8 mouse cellular contexts compared by ENCODE assay signal in the genomic region with DNA sequence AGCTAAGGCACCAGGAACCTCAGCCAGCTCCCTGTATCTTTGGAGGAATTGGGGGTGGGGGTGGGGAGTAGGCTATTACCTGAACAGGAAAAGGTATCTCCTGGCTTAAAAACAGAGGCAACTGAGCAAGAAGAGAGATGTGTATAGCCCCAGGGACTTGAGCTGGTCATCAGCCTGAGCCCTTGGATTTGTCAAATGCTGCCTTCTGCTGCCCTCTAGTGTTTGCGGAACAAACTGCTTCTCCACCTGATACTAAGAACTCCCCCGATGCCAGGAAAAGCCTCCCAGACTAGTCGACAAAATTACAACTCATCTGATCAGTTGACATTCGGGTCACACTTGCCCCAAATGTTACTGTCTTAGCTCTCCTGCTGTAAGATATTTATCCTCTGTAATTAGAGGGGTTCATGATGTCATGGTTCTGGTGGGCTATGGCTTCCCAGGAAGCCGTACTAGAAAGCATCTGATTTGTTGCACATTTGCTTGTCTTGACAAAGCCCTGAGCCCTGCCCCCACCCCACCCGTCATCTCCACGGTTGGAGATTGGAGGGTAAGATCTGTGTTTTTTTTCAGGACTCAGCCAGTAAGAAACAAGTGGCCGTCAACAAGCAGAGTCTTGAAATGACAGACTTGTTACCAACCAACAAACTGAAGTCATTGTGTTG. TPM values are rescaled to one million over a fixed set of nuclear protein-coding genes. Genes with fewer than 3 reads are reported as not detected.
DNase-seq lines count a peak whose midpoint lies in the region; ATAC-seq and TF ChIP-seq lines count a peak whose summit lies in the region.

No protein-coding gene starts in this region.

- no peaks in the 10 kb centered on the region for H3K9me3 ChIP-seq in hindbrain, postnatal 0 days (ENCODE audit: low read length)

- H3K4me3 ChIP-seq in gastrocnemius, adult 2 months, result no peak overlapping the region
- H3K4me3 ChIP-seq in hindbrain, postnatal 0 days (ENCODE audit: low read length), result no peak overlapping the region

- intact Hi-C loops in gastrocnemius, adult 2 months (cut with DNase I), result loop anchor here (5.0 to 10.0 kb wide), 3 partner anchors 56 to 251 kb away; no protein-coding TSS in a partner anchor

- H3K27ac ChIP-seq in gastrocnemius, adult 2 months, result no peak overlapping the region
- no peak overlapping the region for H3K27ac ChIP-seq in hindbrain, postnatal 0 days

- H3K27me3 ChIP-seq in hindbrain, postnatal 0 days (ENCODE audit: insufficient read depth, low read length), result no peaks in the 10 kb centered on the region

- H3K4me1 ChIP-seq in hindbrain, postnatal 0 days (ENCODE audit: insufficient read depth, low read length), result no peaks in the 10 kb centered on the region

- peak overlapping the region; percentile 44 for H3K4me2 ChIP-seq in hindbrain, postnatal 0 days (ENCODE audit: low read depth, low read length)

- no peak overlapping the region for H3K9ac ChIP-seq in hindbrain, postnatal 0 days (replicated peaks; ENCODE audit: low read length)

- TF ChIP-seq CTCF in gastrocnemius, adult 2 months (IDR thresholded peaks at IDR 0.05), result peak; percentile 89
- TF ChIP-seq CTCF in hindbrain, postnatal 0 days (IDR thresholded peaks at IDR 0.05; ENCODE audit: low read depth), result peak; percentile 91

- DNase-seq in ZHBTc4 (ENCODE audit: low read depth, low spot score), result peak; percentile 89
- peak; percentile 79 to 84 for DNase-seq in cerebellum, postnatal 4 days (ENCODE audit: low spot score in 2 of 2)
- DNase-seq in gastrocnemius, adult 2 months, result peak; percentile 84
- peak; percentile 90 for DNase-seq in hindbrain, postnatal 0 days (ENCODE audit: low spot score)
- peak; percentile 87 to 90 for DNase-seq in left cerebral cortex, adult 18-20 months (ENCODE audit: low spot score in 2 of 2)
- DNase-seq in right cerebral cortex, postnatal 10 days (ENCODE audit: low spot score in 2 of 2), result peak; percentile 88 to 89
- DNase-seq in urinary bladder, postnatal 36 days (ENCODE audit: low spot score in 2 of 2), result peak; percentile 64 to 71

- peak; percentile 85 for ATAC-seq in hindbrain, postnatal 0 days
- peak; percentile 77 for ATAC-seq in megakaryocyte, adult 5-6 weeks (ENCODE audit: poor library complexity, severe bottlenecking)

- 10% methylated on average over 8 of the region's 8 CpGs for WGBS in hindbrain, postnatal 0 days

- no peaks in the 10 kb centered on the region for H3K36me3 ChIP-seq in hindbrain, postnatal 0 days (ENCODE audit: insufficient read depth, low read length)

RNA-seq across cellular contexts. Expression of a gene that starts 19.7 kb away (rescaled TPM):
- 10 to 100 TPM; 44.5 to 55.6 TPM for total RNA-seq in gastrocnemius, adult 2 months (2021)
- 13.1 and 14.4 TPM in 2 replicates for total RNA-seq in hindbrain, postnatal 0 days (2014; rRNA removed)
- polyA plus RNA-seq in hindbrain, postnatal 0 days (2015; fragmentation: Nextera tagmentation; extraction: Ambion mirVana), result 39.0 and 39.1 TPM in 2 replicates
- total RNA-seq in left cerebral cortex, adult 18-20 months (2021), result 10 to 100 TPM; 39.5 to 45.9 TPM
- total RNA-seq in megakaryocyte, adult 5-6 weeks (2015), result 38.6 and 42.3 TPM in 2 replicates
- total RNA-seq in megakaryocyte, adult 5-6 weeks (2017), result 43.4 and 56.1 TPM in 2 replicates

RNA-seq across cellular contexts. Expression of a gene that starts 58.9 kb away (rescaled TPM):
- 1 to 10 TPM; 7.9 to 9.7 TPM for total RNA-seq in gastrocnemius, adult 2 months (2021)
- 2.9 and 5.1 TPM in 2 replicates for total RNA-seq in hindbrain, postnatal 0 days (2014; rRNA removed)
- polyA plus RNA-seq in hindbrain, postnatal 0 days (2015; fragmentation: Nextera tagmentation; extraction: Ambion mirVana), result 5.2 and 6.5 TPM in 2 replicates
- 1 to 10 TPM; 4.8 to 6.4 TPM for total RNA-seq in left cerebral cortex, adult 18-20 months (2021)
- total RNA-seq in megakaryocyte, adult 5-6 weeks (2015), result 0.05 TPM in 1 of 2 replicates, not detected in the other
- not detected in 2 replicates for total RNA-seq in megakaryocyte, adult 5-6 weeks (2017)
